In genomic region chr8:26883770-26884169, GRCm38 (mm10) we compare ENCODE assay signal across 21 mouse cellular contexts.
DNase-seq lines count a peak whose midpoint lies in the region; ATAC-seq and TF ChIP-seq lines count a peak whose summit lies in the region.
"Had no signal": no experiment of that assay in that cellular context is flagged by ENCODE, and none has a peak within 500 bp of the region (broad histone marks: within the 10 kb centered on the region; RNA-seq: fewer than 3 reads in every experiment).

No protein-coding gene starts in this region.

- WGBS in hindbrain, embryonic 10.5 days, result 72% methylated on average over 6 of the region's 6 CpGs
- 71% methylated on average over 6 of the region's 6 CpGs for WGBS in hindbrain, embryonic 16.5 days
- 46% methylated on average over 6 of the region's 6 CpGs for WGBS in heart, embryonic 11.5 days (ENCODE audit: insufficient replicate concordance)
- 59% methylated on average over 6 of the region's 6 CpGs for WGBS in lung, postnatal 0 days

- no peak overlapping the region for H3K4me2 ChIP-seq in hindbrain, embryonic 16.5 days (ENCODE audit: low read length)
- no peak overlapping the region for H3K4me2 ChIP-seq in heart, embryonic 11.5 days
- no peak overlapping the region for H3K4me2 ChIP-seq in lung, postnatal 0 days (replicated peaks; ENCODE audit: low read depth, low read length)
- H3K4me2 ChIP-seq: hindbrain, embryonic 15.5 days; kidney, embryonic 15.5 days had no signal

- no peaks in the 10 kb centered on the region for H3K36me3 ChIP-seq in hindbrain, embryonic 10.5 days
- H3K36me3 ChIP-seq in hindbrain, embryonic 16.5 days (ENCODE audit: control insufficient read depth, insufficient read depth, low read length), result no peaks in the 10 kb centered on the region
- H3K36me3 ChIP-seq in heart, embryonic 11.5 days (ENCODE audit: control insufficient read depth, insufficient read depth, low read length), result no peaks in the 10 kb centered on the region
- H3K36me3 ChIP-seq in lung, postnatal 0 days (ENCODE audit: insufficient read depth, low read length), result no peaks in the 10 kb centered on the region
- H3K36me3 ChIP-seq: hindbrain, embryonic 15.5 days; kidney, embryonic 15.5 days had no signal

- 0 out of 2 replicates have a peak, but pooled peaks cover 4% of the 10 kb centered on the region for H3K27me3 ChIP-seq in hindbrain, embryonic 10.5 days (ENCODE audit: insufficient read depth, poor library complexity, severe bottlenecking)
- no peaks in the 10 kb centered on the region for H3K27me3 ChIP-seq in hindbrain, embryonic 16.5 days (replicated peaks; ENCODE audit: control insufficient read depth, insufficient read depth, low read length)
- H3K27me3 ChIP-seq in heart, embryonic 11.5 days (ENCODE audit: control insufficient read depth, insufficient read depth, low read length), result no peaks in the 10 kb centered on the region
- H3K27me3 ChIP-seq in lung, postnatal 0 days (replicated peaks; ENCODE audit: insufficient read depth, low read length), result no peaks in the 10 kb centered on the region
- H3K27me3 ChIP-seq: hindbrain, embryonic 15.5 days; megakaryocyte, embryonic 14.5 days had no signal

- H3K4me1 ChIP-seq in hindbrain, embryonic 10.5 days (replicated peaks), result peaks cover 26% of the 10 kb centered on the region; the same call in 1 of the 2 replicates
- peaks cover 2% of the 10 kb centered on the region; the same call in 1 of the 2 replicates for H3K4me1 ChIP-seq in hindbrain, embryonic 16.5 days (ENCODE audit: control insufficient read depth, insufficient read depth, low read depth, low read length)
- H3K4me1 ChIP-seq in heart, embryonic 11.5 days (ENCODE audit: control insufficient read depth, insufficient read depth, low read length), result peaks cover 38% of the 10 kb centered on the region
- 0 out of 2 replicates have a peak, but pooled peaks cover 3% of the 10 kb centered on the region for H3K4me1 ChIP-seq in lung, postnatal 0 days (ENCODE audit: insufficient read depth, low read depth, low read length)
- H3K4me1 ChIP-seq: hindbrain, embryonic 15.5 days; megakaryocyte, embryonic 14.5 days had no signal

- H3K9ac ChIP-seq in hindbrain, embryonic 16.5 days (ENCODE audit: low read depth, low read length), result no peak overlapping the region
- no peak overlapping the region for H3K9ac ChIP-seq in heart, embryonic 11.5 days (ENCODE audit: low read depth, low read length)
- no peak overlapping the region for H3K9ac ChIP-seq in lung, postnatal 0 days (replicated peaks; ENCODE audit: low read depth)
- H3K9ac ChIP-seq: forebrain, postnatal 0 days; hindbrain, embryonic 15.5 days; kidney, embryonic 15.5 days; liver, postnatal 0 days had no signal

- no peak overlapping the region for H3K4me3 ChIP-seq in hindbrain, embryonic 10.5 days
- H3K4me3 ChIP-seq in hindbrain, embryonic 16.5 days (ENCODE audit: low read length), result no peak overlapping the region
- H3K4me3 ChIP-seq in heart, embryonic 11.5 days (ENCODE audit: low read depth, low read length), result no peak overlapping the region
- H3K4me3 ChIP-seq in lung, postnatal 0 days (ENCODE audit: low read depth, low read length), result no peak overlapping the region
- H3K4me3 ChIP-seq: hindbrain, embryonic 15.5 days; kidney, embryonic 15.5 days; megakaryocyte, embryonic 14.5 days had no signal

- no peak for TF ChIP-seq CTCF in lung, postnatal 0 days (IDR thresholded peaks at IDR 0.05)

- no peaks in the 10 kb centered on the region for H3K9me3 ChIP-seq in hindbrain, embryonic 10.5 days
- H3K9me3 ChIP-seq in hindbrain, embryonic 16.5 days (ENCODE audit: control insufficient read depth, low read length), result no peaks in the 10 kb centered on the region
- H3K9me3 ChIP-seq in heart, embryonic 11.5 days (replicated peaks; ENCODE audit: control insufficient read depth, low read length), result no peaks in the 10 kb centered on the region
- H3K9me3 ChIP-seq in lung, postnatal 0 days (ENCODE audit: low read length), result no peaks in the 10 kb centered on the region
- H3K9me3 ChIP-seq: hindbrain, embryonic 15.5 days; kidney, embryonic 15.5 days had no signal

- DNase-seq in hindbrain, embryonic 10.5 days (ENCODE audit: low spot score), result no peak
- peak; percentile 46 to 59 for DNase-seq in heart, postnatal 10 days
- no peak for DNase-seq in yolk sac, embryonic 10.5 days (ENCODE audit: low spot score)
- DNase-seq in lung, postnatal 0 days (ENCODE audit: low spot score), result no peak
- DNase-seq: cerebellum, adult 9-10 months; forebrain, postnatal 0 days; gastrocnemius, postnatal 36 days; kidney, postnatal 36 days; layer of hippocampus, postnatal 36 days; liver, postnatal 0 days; midbrain, embryonic 14.5 days; right cerebral cortex, postnatal 25 days; spleen, adult 18-20 months; thymus, adult 18-20 months had no signal

- TF ChIP-seq EP300 in lung, postnatal 0 days (IDR thresholded peaks at IDR 0.05), result no peak

- H3K27ac ChIP-seq in hindbrain, embryonic 10.5 days, result peak overlapping the region; percentile 35
- no peak overlapping the region for H3K27ac ChIP-seq in hindbrain, embryonic 16.5 days (ENCODE audit: low read depth, low read length)
- H3K27ac ChIP-seq in heart, embryonic 11.5 days (ENCODE audit: low read depth, low read length), result no peak overlapping the region
- H3K27ac ChIP-seq in lung, postnatal 0 days (ENCODE audit: low read length), result no peak overlapping the region
- H3K27ac ChIP-seq: hindbrain, embryonic 15.5 days; kidney, embryonic 15.5 days had no signal

- ATAC-seq in hindbrain, embryonic 16.5 days, result no peak
- 0 out of 2 replicates have a peak, but pooled peaks have one; percentile 22 for ATAC-seq in common myeloid progenitor, adult 5-6 weeks (replicated peaks; ENCODE audit: low read depth, poor library complexity, severe bottlenecking)
- ATAC-seq in heart, embryonic 11.5 days (replicated peaks; ENCODE audit: insufficient number of reproducible peaks, low FRiP score, low TSS enrichment), result peak; percentile 52; the same call in 1 of the 2 replicates
- no peak for ATAC-seq in lung, postnatal 0 days
- ATAC-seq: forebrain, postnatal 0 days; intestine, postnatal 0 days; liver, postnatal 0 days had no signal

- intact Hi-C loops in heart, postnatal 10 days (cut with DNase I), result loop anchor here (10.0 kb wide), 1 partner anchor 91 kb away; the partner anchor contains the start of gene Zfp703

Comparison
In these comparisons a context has a peak if more than half of its experiments do, and no peak if none do; other contexts are left out.
1. DNase-seq: peak in heart, postnatal 10 days (2 of 2); none in hindbrain, embryonic 10.5 days (single experiment), yolk sac, embryonic 10.5 days (single experiment) and lung, postnatal 0 days (single experiment).
2. ATAC-seq: peak in common myeloid progenitor, adult 5-6 weeks (single experiment) and heart, embryonic 11.5 days (single experiment); none in hindbrain, embryonic 16.5 days (single experiment) and lung, postnatal 0 days (single experiment).